Mouse (Mus musculus) heart, postnatal 25 days (tissue): ENCODE data around the gene Stat6. TPM values are rescaled to one million over a fixed set of nuclear protein-coding genes. Genes with fewer than 3 reads are reported as not detected.
"Not testable (repeated sequence)": the region's sequence is repeated elsewhere in the genome, so short reads cannot be mapped to it uniquely, and the experiment has no call there.

Experiments used
- DNase-seq: peaks from one replicate; pipeline ENCODE4 v3.0.0; 2022; ENCODE audit warnings: low spot score
- intact Hi-C: fragments of 180-260 bp; cut with DNase I; formaldehyde crosslinking; loops from one replicate; pipeline ENCODE4 v1.15.1; 2025
- total RNA-seq, 2 experiments: library from RNA; stranded (reverse); gene quantifications; 2 replicates each; pipeline ENCODE4 v1.2.3; 2021

The Stat6 gene
- total RNA-seq, 2 experiments from 2014 or later: 45.3 to 47.6 TPM

- peak; percentile 72 for DNase-seq
- intact Hi-C loops: loop anchor here (1.0 to 5.0 kb wide), 3 partner anchors 32 to 295 kb away; partner anchors contain the start of gene Zbtb39
Measured at GRCm38 (mm10) chr10:127641861-127642771, 670 bp upstream of the Stat6 start.

GRCm38 (mm10) chr10:127643553-127644238 lies 910 bp downstream of the Stat6 start:
- intact Hi-C loops: loop anchor here (2.0 to 5.0 kb wide), 3 partner anchors 17 to 294 kb away; partner anchors contain the start of gene Zbtb39
- peak; percentile 76 for DNase-seq

- no peak for DNase-seq
- intact Hi-C loops: loop anchor here (2.0 kb wide), 1 partner anchor 15 kb away; no protein-coding TSS in a partner anchor
Measured at GRCm38 (mm10) chr10:127645791-127646190, 3.0 kb downstream of the Stat6 start.

GRCm38 (mm10) chr10:127652906-127653638 lies 10.3 kb downstream of the Stat6 start:
- intact Hi-C loops: no loop called here
- DNase-seq: no peak

GRCm38 (mm10) chr10:127654970-127655579 lies 12.3 kb downstream of the Stat6 start:
- no peak for DNase-seq
- intact Hi-C loops: no loop called here

GRCm38 (mm10) chr10:127657617-127658016 lies 14.8 kb downstream of the Stat6 start:
- DNase-seq, intact Hi-C loops: not testable (repeated sequence)

GRCm38 (mm10) chr10:127658076-127658475 lies 15.3 kb downstream of the Stat6 start:
- DNase-seq: no peak
- intact Hi-C loops: no loop called here

- no peak for DNase-seq
- intact Hi-C loops: no loop called here
Measured at GRCm38 (mm10) chr10:127659551-127659950, 16.8 kb downstream of the Stat6 start.

- DNase-seq: no peak
- intact Hi-C loops: loop anchor here (2.0 kb wide), 1 partner anchor 17 kb away; no protein-coding TSS in a partner anchor
Measured at GRCm38 (mm10) chr10:127661291-127661914, 18.6 kb downstream of the Stat6 start.

GRCm38 (mm10) chr10:127661915-127662663 lies 19.3 kb downstream of the Stat6 start:
- DNase-seq: peak; percentile 51
- intact Hi-C loops: loop anchor here (2.0 kb wide), 1 partner anchor 17 kb away; no protein-coding TSS in a partner anchor

GRCm38 (mm10) chr10:127662666-127663253 lies 20.0 kb downstream of the Stat6 start:
- DNase-seq: no peak
- intact Hi-C loops: no loop called here

- no peak for DNase-seq
Measured at GRCm38 (mm10) chr10:127663590-127663989, 20.8 kb downstream of the Stat6 start.

GRCm38 (mm10) chr10:127664166-127664565 lies 21.4 kb downstream of the Stat6 start:
- DNase-seq: no peak
- intact Hi-C loops: no loop called here

More at GRCm38 (mm10) chr10:127663590-127663989, 20.8 kb downstream of the Stat6 start:
- intact Hi-C loops: no loop called here

GRCm38 (mm10) chr10:127664891-127665290 lies 22.1 kb downstream of the Stat6 start:
- intact Hi-C loops: no loop called here
- DNase-seq: no peak

- no peak for DNase-seq
- intact Hi-C loops: no loop called here
Measured at GRCm38 (mm10) chr10:127665366-127666181, 22.8 kb downstream of the Stat6 start.

- intact Hi-C loops: no loop called here
- peak; percentile 89 for DNase-seq
Measured at GRCm38 (mm10) chr10:127666501-127667268, 23.9 kb downstream of the Stat6 start, which contains the start of gene Nemp1. Nemp1 (plus strand) TSS chr10:127666901.
